Mouse (Mus musculus) liver, adult 2 months (tissue): ENCODE measurements around the gene Kcnk10.

ENCODE experiments used
- CTCF ChIP-seq: fragments of 200-500 bp; IDR thresholded peaks from 2 replicates; pipeline ENCODE4 v1.5.1; 2011; ENCODE audit warnings: low read depth, low read length, control low read depth
- POLR2A ChIP-seq: fragments of 200-500 bp; IDR thresholded peaks from 2 replicates; pipeline ENCODE4 v1.6.1; 2011; ENCODE audit warnings: low read length, control low read depth; ENCODE audit not compliant: insufficient read depth; ENCODE audit errors: extremely low read depth

DNA sequence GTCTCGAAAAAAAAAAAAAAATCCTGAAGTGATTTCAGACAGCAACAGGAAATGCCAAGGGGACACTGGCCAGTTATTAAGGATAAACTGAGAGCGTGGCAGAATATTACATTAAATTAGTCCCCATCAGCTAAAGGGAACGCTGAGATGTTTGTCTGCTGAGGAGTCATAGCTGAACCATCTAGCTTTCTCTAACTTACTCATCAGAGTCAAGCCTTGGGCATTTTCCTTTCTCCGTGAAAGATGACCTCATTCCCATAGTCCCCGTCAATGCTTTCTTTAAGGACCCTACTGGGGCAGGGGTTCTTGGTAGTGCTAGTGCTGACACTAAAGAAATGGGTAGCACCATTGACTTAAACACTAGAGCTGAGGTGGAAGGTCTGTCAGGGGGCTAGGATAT is 106.9 kb downstream of the Kcnk10 start:
- TF ChIP-seq POLR2A: no peak
- no peak for TF ChIP-seq CTCF
